Mouse (Mus musculus) heart, postnatal 10 days (tissue): ENCODE measurements around the gene Ube2e2. TPM values are rescaled to one million over a fixed set of nuclear protein-coding genes. Genes with fewer than 3 reads are reported as not detected.
"Not testable (repeated sequence)": the region's sequence is repeated elsewhere in the genome, so short reads cannot be mapped to it uniquely, and the experiment has no call there.

Source experiments
- DNase-seq, 2 experiments: peaks; one replicate each; pipeline ENCODE4 v3.0.0; 2021
- intact Hi-C: fragments of 180-260 bp; cut with DNase I; formaldehyde crosslinking; loops from one replicate; pipeline ENCODE4 v1.15.1; 2025
- total RNA-seq, 2 experiments: library from RNA; stranded (reverse); gene quantifications; 2 replicates each; pipeline ENCODE4 v1.2.3; 2021

Ube2e2 gene
- total RNA-seq, 2 experiments from 2014 or later, result 32.3 to 33.8 TPM

DNA sequence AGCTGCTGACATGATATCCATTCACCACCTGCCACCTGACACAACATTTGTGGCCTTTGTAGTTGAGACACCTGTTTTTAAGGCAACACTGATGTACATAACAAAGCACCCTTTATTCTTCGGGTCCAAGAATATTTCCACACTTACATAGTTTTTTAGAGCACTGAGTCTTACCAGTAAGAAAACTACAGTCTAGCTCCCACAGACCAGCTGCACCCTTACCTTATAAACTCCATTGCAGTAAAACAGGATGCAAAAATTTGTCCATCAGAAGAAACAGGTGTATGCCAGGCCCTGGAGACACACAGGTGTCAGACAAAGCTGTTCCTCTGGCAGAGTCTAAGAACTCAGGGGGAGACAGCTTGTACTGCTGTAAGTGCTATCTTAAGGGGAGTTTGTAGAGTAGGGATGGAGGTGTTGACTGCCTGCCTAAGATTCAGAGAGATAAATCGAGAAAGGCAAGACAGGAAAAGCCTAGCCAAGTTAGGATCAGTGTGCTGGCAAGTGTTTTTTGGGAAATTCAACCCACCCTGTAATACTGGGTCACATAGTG is 244.9 kb downstream of the Ube2e2 start:
- no peak for DNase-seq
- intact Hi-C loops, result no loop called here

DNA sequence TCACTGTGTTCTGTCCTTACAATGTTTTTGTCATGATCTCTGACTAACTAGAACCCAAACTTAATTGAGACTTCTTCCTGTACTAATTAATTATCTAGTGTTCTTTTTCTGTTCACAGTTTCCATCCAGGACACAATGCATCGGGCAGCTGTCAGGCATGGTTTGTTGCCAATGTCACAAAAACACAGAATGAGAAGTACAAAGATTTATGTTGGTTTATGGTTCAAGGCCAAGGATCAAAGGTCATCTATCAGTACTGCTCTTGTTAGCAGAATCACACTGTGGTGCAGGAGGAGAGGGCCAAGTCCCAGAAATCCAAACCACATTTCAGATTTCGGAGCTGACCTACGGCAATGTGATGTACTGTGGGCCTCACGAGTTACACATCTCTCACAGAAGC is 252.4 kb downstream of the Ube2e2 start:
- intact Hi-C loops, result no loop called here
- DNase-seq, result no peak

DNA sequence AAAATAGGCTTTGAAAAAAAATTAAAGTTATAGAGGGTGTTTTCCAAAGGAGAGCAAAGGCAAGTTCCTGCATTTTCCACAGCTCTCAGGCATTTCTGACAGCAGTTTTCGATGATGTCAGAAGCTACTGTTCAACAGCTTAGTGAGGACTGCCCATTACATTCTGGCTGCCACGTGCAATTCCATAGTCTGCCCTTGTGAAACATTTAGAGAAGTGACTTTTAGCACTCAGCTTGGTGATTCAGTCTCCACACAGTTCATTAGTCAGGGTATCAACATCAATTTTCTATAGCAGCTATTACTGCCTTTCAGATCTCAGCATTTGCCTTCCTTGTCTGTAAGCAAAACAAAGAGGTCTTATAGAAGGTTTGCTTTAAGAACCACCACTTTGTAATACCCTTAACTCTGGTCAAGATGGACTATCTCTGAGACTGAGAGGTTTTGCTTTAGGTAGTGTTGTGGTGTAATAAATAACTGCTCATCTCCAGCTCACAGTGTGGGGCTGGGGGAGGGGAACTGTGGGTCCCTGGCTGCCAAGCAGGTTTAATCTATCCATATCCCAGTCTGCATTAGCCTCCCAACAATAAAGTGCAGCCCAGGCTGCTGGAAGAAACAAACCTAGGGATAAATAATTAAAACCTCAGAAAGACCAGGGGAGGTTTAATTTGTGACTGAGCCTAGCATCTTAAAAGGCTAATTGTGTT is 255.2 kb downstream of the Ube2e2 start:
- no peak for DNase-seq
- intact Hi-C loops, result no loop called here

DNA sequence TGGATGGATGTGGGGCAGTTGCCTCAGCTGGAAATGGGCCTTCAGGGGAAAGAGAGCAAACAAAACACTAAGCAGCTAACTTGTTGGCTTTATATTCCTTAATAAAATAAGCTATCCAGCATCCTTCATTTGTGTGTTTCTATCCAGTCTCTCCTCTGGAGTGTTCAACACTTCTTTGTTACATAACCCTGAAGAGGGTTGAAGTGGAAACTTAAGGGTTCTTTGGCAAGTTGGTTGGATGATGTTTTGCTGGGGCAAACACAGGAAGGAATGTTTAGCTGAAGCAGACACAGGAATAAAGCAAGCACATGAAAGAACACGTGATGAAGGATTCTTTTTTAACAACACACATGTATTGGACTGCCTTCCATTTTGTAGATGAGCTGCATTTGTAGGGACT is 256.3 kb downstream of the Ube2e2 start:
- intact Hi-C loops, result no loop called here
- DNase-seq, result no peak

DNA sequence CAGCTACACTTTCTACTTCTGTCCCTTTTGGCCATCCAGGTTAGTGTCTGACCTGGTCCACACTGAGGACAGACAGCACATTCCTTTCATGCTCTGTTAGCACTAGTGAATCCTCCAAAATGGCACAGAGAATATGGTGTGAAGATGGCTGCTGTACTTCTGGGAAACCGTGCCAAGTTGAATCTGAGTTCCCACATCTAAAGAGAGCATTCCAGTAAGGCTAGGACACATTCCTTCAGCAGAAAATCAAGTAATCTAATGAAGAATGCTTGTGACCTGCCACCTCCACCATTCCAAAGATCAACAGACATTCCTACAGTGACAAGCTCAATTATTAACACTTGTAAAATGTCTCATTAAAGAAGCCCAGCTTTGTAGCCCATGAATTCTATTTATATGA is 265.9 kb downstream of the Ube2e2 start:
- intact Hi-C loops, result no loop called here
- DNase-seq, result no peak

DNA sequence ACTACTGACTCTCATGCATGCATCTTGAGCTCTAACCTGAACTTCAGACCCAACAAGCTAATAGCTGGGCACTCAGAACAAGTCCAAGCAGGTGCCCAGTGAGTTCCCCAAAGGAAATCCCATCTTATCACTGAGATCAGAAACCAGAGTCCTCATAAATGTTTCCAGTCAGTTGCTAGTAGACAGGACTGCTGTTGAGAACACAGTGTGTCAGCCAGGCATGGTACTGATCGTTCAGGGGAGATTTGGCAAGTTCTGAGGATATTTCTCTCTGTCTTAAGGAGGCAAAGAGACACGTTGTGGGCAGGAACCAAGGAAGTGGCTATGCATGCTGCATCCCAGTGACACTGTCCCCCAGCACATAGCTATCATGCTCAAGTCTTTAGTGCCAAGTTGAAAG is 275.5 kb downstream of the Ube2e2 start:
- DNase-seq, result no peak
- intact Hi-C loops, result no loop called here

DNA sequence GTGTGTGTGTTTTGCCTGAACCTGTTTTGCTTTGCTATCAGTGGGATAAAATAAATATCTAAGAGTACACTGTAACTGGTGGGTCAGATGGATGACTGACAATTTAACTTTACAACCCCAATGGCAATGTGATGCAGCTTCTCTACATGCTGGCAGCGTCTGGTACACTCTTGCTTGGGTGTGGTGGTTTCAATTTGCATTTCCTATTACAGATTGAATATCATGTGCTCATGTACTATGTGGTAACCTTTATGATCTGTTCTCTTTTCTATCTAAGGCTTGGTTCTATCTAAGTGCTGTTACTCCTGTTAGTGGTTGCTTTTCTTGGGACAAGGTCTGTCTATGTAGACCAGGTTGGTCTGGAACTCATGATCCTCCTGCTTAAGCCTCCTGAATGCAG is 292.1 kb downstream of the Ube2e2 start:
- no peak for DNase-seq
- intact Hi-C loops, result no loop called here

DNA sequence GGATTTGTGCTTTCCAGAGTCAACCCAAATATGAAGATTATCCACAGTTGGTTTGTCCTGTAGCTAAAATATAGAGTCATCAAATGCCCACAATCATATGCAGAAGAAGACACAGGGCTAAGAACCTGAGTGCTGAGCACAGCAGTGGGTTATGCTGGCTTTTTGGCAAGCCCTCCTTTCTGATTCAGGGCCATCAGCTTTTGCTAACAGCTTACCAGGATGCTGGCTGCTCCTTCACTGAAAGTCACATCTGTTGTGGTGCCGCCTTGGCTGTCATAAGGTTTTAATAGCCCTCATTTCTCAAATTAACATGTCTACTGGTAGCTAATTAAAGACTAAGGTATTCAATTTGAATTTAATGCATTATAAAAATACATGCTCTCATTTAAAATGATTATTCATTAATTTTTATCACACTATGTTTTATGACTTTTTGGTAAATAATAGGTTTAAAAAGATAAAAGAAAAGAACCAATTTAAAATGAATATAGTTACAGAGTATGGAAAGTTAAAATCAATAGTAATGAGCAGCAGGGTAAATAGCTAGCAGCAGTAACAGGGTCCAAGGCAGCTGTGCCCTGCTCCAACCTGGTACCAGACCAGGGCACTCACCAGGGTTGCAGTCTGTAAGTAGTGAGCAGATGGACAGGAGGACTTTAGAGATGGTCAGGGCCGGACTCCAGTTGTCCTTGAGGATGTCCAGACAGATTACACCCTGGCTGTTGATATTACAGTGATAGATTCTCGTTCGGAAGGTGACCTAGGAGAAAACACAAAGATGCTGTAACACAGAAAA is 307.6 kb downstream of the Ube2e2 start:
- intact Hi-C loops, result no loop called here
- DNase-seq, result no peak

DNA sequence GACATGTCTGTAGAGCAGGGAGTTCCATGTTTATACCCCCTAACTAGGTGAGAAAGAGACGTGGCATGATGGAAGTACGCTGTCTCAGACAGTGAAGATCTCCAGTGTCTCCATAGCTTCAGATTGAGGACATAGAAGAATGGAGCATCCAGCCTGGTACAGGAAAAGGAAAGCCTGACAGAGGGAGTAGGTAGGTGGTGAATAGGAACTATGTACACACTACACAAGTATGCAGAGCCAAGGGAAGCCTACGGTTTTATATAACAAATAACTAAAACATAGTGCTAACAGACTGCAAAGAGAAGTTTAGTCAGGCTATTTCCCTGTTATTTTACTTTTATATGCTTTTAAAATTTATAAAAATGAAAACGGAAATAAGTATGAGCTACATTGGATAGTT is 312.3 kb downstream of the Ube2e2 start:
- no peak for DNase-seq
- intact Hi-C loops, result no loop called here

DNA sequence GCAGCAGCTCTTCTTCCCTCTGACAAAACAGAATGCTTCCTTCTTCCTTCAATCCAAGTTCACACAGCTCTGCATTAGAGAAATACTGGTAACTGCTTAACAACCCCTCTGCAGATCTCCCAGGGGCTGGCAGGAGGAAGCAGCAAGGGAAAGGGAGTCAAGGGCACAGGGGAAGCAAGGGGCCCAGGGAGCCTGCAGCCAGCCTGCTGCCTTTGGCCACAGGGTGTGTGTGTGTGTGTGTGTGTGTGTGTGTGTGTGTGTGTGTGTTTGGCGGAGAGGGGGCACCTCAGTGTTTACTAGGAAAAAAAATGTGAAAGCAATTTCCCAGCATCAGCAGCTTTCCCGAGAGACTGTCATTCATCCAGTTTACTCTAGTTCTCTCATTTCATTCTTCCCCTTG is 319.3 kb downstream of the Ube2e2 start:
- DNase-seq, result no peak
- intact Hi-C loops, result no loop called here

DNA sequence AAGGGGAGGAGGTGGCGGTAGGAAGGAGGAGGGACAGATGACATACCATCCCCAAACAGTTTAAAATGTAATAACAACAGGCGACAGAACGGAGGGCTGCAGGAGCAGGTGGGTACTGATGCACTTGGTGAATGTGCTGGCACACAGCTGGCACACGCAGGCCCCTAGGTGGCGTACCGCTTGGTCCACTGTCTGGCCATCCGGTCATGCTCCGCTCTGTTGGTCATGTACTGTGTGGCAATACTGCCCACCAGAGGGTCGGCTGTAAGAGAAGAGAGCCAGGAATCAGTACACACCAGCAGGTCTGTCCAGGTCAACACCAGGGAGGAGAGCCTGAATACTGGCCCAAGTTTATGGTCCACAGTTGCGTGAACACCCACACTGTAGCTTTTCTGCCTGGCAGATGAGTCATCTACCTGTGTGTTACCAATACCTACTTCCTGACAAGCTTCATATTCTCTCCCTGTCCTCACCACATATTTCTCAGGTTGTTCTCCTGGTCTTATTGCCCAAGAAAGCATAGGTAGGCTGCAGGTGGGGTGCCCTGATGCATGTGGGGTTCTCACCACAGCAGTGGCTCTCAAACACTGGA is 319.8 kb downstream of the Ube2e2 start:
- DNase-seq, result no peak
- intact Hi-C loops, result no loop called here

DNA sequence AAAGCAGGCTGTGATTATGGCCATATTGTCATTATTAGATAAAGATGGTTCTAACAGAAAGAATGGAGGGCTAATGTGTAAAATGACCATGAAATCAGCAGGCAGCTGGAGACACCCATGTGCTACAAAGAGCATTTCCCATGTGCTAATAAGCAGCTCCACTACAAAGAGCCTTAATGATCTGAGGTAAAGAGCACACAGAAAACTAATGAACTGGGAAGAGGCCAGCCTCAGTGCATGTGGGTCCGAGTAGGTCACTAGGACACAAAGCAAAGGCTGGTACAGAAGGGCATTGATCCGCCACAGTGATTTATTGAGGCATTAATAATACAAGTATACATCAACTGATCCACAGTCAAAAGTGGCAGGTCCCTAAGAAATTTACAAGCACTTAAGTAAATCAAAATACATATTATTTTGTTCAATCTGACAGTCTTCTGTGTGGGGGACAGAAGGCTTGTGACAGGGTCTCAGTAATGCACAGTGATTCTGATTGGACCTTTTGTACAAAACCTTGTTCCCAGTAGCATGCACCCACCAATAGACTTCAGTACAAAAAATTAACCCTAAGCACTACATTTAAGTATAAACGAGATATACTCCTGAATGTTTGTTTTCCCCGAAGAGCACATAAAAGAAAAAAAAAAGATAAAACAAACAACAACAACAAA is 320.6 kb downstream of the Ube2e2 start:
- intact Hi-C loops, result no loop called here
- DNase-seq, result no peak

DNA sequence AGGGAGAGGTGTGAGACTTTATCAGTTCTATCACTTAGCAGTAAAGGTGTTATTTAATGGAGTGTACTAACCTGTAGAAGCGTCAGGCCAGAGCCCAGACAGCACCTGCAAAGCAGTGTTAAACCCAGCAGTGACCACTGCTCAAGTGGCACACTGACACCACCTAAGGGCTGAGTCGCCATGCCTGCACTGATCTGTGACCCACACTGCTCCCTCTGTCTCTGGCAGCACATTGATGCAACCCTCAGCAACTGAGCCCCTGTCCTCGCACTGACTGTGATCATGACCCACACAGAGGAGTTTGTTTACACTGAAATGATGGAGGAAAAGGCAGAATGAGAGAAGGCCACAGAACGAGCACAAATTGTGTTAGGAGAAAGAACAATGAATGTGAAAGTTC is 321.2 kb downstream of the Ube2e2 start:
- intact Hi-C loops, result no loop called here

DNA sequence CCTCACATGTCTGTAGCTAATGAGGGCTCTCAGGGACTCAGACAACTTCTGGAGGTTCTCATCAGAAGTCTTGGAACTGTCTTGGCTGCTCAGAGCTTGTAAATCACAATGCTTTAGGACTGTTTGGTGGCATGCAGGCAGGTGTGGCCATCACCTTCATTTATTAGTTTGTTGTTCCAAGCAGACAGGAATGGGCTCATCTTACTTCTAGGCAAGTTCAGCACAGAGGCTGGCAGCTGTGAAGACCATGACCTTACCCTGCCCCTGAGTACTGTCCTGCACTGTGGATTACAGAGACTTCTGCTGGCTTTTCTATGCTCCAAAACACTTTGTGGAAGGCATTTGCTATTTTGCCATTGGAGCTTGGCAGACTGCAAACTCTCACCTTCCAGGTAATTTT is 324.5 kb downstream of the Ube2e2 start:
- DNase-seq, result no peak
- intact Hi-C loops, result no loop called here

More for the DNA sequence above, 321.2 kb downstream of the Ube2e2 start:
- DNase-seq, result no peak

DNA sequence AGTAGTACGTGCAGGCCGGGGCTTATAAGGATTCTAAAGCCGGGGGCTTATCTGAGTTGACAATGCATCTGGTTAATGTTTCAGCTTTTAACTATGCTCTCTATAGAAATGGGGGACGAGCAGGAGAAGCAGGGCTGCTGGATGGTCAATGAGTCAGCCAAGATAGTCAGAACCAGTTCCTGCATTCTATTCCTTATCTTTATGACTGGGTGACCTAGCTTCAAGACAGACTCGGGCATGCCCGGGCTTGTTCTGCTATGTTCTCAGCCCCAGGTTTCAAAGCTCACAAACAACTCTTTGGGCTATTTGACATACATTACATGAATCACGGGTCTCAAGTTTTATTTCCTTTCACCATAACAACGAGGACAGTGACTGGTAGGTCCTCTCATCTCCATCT is 329.1 kb downstream of the Ube2e2 start:
- intact Hi-C loops, DNase-seq: not testable (repeated sequence)

DNA sequence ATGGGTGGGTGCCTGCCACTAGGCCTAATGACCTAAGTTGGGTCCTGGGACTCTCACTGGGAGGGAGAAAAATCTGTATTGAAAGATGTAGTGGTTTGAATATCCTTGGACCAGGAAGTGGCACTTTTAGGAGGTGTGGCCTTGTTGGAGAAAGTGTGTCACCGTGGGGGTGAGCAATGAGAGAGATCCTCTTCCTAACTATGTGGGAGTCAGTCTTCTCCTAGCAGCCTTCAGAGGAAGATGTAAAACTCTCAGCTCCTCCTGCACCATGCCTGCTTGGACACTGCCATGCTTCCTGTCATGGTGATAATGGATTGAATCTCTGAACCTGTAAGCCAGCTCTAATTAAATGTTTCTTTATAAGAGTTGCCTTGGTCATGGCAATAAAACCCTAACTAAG is 338.8 kb downstream of the Ube2e2 start:
- no peak for DNase-seq
- intact Hi-C loops, result no loop called here

DNA sequence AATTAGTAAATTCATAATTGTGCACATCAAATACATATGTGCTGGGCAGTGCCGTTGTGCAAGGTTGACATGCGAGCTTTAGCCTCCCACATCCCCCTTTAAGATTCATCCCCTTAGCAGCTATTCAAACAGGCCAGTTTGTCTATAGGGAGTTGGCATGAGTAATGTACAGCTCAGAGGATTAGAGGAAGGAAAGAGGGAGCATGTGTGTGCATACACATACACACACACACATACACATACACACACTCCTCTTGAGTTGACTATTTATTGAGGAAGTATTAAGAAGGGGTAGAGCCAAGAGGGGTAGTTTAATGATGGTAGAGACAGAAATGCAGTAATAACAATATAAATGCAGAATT is 339.5 kb downstream of the Ube2e2 start:
- intact Hi-C loops, result no loop called here
- no peak for DNase-seq

DNA sequence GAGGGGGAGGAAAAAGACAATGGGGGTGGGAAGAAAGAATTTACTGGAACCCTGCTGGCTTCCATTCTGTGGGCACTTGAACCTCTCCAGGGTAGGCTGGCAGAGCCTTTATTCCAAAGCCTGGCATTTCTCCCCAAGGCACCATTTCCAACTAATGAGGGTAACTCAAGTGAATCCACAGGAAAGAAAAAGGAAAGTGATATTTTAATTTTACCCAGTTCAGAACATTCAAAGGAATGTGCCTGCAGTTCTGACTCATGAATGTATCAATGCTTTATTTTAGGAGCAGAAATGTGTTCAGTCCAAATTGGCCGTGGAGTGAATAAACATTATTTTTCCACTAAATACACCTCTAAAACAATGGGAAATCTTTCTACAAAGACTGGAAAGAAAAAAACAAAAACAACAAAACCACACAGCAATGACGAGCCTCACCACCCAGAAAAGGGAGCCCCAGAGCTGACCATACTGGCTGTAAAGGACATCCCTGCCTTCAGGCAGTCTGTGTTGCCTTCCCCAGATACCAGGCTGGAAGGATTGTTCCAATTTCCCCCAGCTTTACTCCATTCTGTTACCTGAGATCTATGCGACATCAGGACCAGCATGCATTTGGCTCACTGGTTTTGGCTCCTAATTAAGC is 340.0 kb downstream of the Ube2e2 start:
- intact Hi-C loops, result no loop called here
- DNase-seq, result no peak

DNA sequence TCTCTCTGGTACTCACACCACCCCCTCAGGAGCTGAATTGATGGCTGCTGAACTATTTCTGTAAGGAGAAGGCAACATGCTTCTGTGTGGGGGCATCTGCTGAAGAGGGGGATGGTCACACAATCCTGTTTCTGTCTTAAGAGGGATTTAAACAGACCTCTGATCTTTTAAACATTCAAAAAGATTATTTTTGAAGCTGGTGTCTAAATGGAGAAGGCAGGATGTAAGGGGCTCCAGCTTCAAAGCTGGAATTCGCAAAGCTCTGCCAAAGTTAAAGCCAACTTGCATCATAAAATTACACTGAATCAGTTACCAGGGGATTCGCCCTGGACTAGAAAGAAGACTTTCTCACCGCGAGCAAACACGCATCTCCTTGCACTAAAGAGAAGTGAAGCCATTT is 346.5 kb downstream of the Ube2e2 start:
- DNase-seq, result no peak
- intact Hi-C loops, result no loop called here

DNA sequence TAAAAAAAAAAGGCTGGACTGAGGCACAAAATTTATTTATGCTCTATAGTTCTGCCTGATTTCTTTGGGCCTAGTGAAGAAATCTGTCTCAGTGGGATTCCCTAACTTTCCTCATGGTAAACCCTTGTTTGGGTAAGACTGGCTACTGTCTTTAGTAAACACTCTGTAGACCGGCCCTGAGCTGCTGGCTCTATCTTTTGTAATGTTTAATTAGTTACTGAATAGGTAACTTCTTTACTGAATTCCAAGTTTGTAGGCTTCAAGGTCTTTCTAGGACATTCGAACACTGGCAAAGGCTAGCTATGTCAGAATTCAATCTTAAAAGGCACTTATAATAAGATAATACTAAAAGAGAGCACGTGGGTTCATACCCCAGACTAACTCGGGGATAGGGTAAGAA is 355.0 kb downstream of the Ube2e2 start:
- DNase-seq, intact Hi-C loops: not testable (repeated sequence)

DNA sequence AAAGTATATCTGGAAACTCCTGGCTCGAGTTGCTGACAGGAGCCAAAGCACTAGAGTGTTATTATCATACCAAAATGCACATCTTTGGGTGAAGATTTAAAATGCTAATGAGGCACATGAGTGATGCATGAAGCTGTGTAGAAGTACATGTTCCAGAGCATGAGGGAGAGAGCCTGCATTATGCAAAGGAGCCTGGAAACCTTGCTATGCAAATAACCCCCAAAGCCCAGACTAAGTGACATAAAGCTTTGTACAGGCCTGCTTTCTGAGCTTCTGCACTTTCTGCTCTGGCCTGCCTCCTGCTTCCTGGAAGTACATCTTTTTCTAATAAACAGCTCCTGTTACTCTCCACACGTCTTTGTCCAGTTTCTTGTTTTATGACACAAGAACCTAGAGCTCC is 363.2 kb downstream of the Ube2e2 start:
- intact Hi-C loops, result no loop called here
- DNase-seq, result no peak
